Mouse (Mus musculus): ENCODE measurements around the gene Lmbrd2.
"Not testable (repeated sequence)": the region's sequence is repeated elsewhere in the genome, so short reads cannot be mapped to it uniquely, and the experiment has no call there.

Gene Lmbrd2

GRCm38 (mm10) chr15:9134891-9135507, 5.4 kb upstream of the Lmbrd2 start:
- DNase-seq (ENCODE audit: low read depth, low spot score) = no peak

GRCm38 (mm10) chr15:9139447-9139846, 903 bp upstream of the Lmbrd2 start:
- DNase-seq (ENCODE audit: low read depth, low spot score) = no peak

GRCm38 (mm10) chr15:9140684-9141171, 378 bp downstream of the Lmbrd2 start:
- peak; percentile 11 for DNase-seq (ENCODE audit: low read depth, low spot score)

GRCm38 (mm10) chr15:9155325-9155724, 15.0 kb downstream of the Lmbrd2 start, which contains the start of gene Skp2:
Skp2 (minus strand) TSS chr15:9155425.
- no peak for DNase-seq (ENCODE audit: low read depth, low spot score)

- no peak for DNase-seq (ENCODE audit: low read depth, low spot score)
Measured at GRCm38 (mm10) chr15:9162557-9163070, 22.3 kb downstream of the Lmbrd2 start.

GRCm38 (mm10) chr15:9164125-9164524, 23.8 kb downstream of the Lmbrd2 start:
- DNase-seq (ENCODE audit: low read depth, low spot score) = no peak

GRCm38 (mm10) chr15:9177038-9177437, 36.7 kb downstream of the Lmbrd2 start:
- DNase-seq (ENCODE audit: low read depth, low spot score) = no peak

- DNase-seq (ENCODE audit: low read depth, low spot score) = no peak
Measured at GRCm38 (mm10) chr15:9183995-9184394, 43.6 kb downstream of the Lmbrd2 start.

- no peak for DNase-seq (ENCODE audit: low read depth, low spot score)
Measured at GRCm38 (mm10) chr15:9189796-9190195, 49.4 kb downstream of the Lmbrd2 start.

GRCm38 (mm10) chr15:9192685-9193084, 52.3 kb downstream of the Lmbrd2 start:
- DNase-seq (ENCODE audit: low read depth, low spot score) = not testable (repeated sequence)

GRCm38 (mm10) chr15:9198421-9198820, 58.1 kb downstream of the Lmbrd2 start:
- DNase-seq (ENCODE audit: low read depth, low spot score) = no peak

GRCm38 (mm10) chr15:9211891-9212290, 71.5 kb downstream of the Lmbrd2 start:
- no peak for DNase-seq (ENCODE audit: low read depth, low spot score)

- not testable (repeated sequence) for DNase-seq (ENCODE audit: low read depth, low spot score)
Measured at GRCm38 (mm10) chr15:9213026-9213425, 72.7 kb downstream of the Lmbrd2 start.

GRCm38 (mm10) chr15:9213431-9213830, 73.1 kb downstream of the Lmbrd2 start:
- DNase-seq (ENCODE audit: low read depth, low spot score) = not testable (repeated sequence)

- no peak for DNase-seq (ENCODE audit: low read depth, low spot score)
Measured at GRCm38 (mm10) chr15:9216446-9216845, 76.1 kb downstream of the Lmbrd2 start.

- not testable (repeated sequence) for DNase-seq (ENCODE audit: low read depth, low spot score)
Measured at GRCm38 (mm10) chr15:9230917-9231316, 90.6 kb downstream of the Lmbrd2 start.

- DNase-seq (ENCODE audit: low read depth, low spot score) = no peak
Measured at GRCm38 (mm10) chr15:9246345-9246744, 106.0 kb downstream of the Lmbrd2 start.

Data from retina, postnatal 7 days (tissue).